Mouse (Mus musculus) spleen, adult 12 weeks (tissue): Measurements from ENCODE around the gene Nr3c2.

Source experiments
- DNase-seq: peaks from one replicate; pipeline ENCODE4 v3.0.0; 2022; ENCODE audit warnings: low spot score

Gene Nr3c2

GRCm38 (mm10) chr8:77056853-77057252, 157.6 kb downstream of the Nr3c2 start:
- DNase-seq = no peak

- no peak for DNase-seq
Measured at GRCm38 (mm10) chr8:77082687-77083086, 183.4 kb downstream of the Nr3c2 start.

- no peak for DNase-seq
Measured at GRCm38 (mm10) chr8:77086036-77086435, 186.8 kb downstream of the Nr3c2 start.

- no peak for DNase-seq
Measured at GRCm38 (mm10) chr8:77096721-77097120, 197.5 kb downstream of the Nr3c2 start.

- DNase-seq = no peak
Measured at GRCm38 (mm10) chr8:77098101-77098500, 198.9 kb downstream of the Nr3c2 start.

DNA sequence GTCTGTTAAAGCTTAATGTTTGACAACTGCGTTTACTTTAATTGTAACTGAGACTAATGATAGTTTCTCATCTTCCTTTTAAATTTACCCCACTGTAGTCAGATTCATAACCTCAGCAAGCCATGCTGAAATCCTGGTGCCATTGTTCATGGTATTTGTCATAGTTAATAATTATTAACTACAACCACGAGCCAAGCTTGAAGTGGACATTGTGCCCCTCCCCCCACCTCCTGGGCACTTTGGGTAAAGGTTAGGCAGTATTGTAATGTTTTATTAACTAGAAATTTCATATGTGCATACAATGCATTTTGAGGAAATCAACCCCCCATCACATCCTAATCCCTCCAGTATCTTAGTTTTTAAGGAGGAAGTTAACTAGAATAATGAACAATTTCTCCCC, 201.1 kb downstream of the Nr3c2 start:
- DNase-seq = no peak

DNA sequence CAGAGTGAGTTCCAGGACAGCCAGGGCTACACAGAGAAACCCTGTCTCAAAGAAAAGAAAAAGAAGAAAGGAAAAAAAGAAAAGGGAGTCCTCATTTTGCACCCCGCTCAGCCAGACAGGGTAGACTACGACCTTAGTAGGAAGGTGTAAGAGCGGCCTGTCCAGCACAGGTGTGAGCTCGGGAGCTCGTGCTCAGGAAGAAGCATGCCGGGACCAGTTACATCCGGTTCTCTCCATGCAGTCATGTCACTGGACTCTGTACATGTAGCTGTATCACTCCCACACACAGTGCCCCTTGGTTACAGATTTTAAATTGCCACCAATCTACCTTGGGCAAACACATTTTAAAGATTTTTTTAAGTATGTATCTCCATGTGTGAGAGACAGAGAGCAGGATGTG, 203.6 kb downstream of the Nr3c2 start:
- DNase-seq = no peak

DNA sequence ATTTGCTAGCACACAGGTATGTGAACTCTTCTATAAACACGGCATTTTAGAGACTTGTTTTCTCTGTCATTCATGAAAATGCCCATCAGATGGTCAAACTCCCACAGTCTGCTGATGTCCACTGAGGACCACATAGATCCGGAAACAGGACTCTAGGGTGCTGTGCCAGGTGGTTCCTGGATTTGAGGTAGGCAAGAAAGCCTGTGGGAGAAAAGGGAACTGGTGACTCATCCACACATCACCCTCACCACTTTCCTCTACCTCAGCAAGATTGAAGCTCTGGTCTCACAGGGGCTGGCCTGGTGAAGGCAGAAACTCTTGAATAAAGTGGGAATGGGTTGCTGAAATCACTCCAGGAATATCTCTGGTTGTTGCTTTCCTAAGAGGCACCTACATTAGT, 213.5 kb downstream of the Nr3c2 start:
- no peak for DNase-seq

DNA sequence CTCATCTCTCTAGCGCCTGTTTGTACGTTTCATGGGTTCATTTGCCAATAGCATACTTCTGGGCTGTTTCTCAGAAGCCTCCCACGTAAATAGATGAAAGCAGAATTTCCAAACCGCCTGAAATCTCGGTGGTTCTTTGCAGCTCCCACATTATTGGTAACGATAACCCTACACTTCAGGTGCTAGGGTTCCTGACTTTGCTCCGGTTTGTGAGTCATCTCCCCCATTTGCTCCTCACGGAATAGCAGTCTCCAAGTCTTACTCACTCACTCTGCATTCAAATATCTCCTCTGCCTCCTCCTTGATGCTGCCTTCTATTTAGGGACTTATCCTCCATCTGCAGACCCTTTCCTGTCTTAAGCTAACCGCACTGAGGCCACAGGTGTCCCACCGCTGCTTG, 215.5 kb downstream of the Nr3c2 start:
- no peak for DNase-seq

DNA sequence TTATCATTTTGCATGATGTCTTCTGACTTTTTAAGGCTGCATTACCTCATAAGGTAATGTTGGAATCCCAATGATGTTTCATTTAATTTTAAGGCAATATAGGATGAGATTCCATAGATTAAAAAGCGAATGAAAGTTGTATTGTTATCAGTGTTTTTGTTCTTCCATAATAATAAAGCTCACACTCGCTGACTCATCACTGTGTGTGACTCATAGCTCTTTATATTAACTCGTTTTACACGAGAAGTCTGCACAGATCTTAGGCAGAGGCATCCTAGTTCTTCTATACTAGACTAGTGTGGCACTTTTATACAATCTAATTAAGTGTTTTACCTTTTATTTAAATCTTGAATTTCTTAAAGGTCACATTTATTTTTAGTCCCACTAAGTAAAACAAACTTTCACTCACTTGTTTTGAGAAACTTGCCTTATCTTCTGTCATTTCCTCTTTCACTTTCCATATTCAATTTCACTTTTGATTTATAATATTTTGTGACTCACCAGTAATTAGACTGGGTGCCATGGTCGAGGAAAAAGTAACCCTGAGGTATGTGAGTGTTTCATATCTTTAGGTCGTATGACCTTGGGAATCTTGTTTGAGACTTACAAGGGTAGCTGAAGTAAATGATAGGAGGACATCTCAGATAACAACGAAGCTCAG, 217.3 kb downstream of the Nr3c2 start:
- DNase-seq = no peak

- no peak for DNase-seq
Measured at GRCm38 (mm10) chr8:77120810-77121570, 221.7 kb downstream of the Nr3c2 start.

DNA sequence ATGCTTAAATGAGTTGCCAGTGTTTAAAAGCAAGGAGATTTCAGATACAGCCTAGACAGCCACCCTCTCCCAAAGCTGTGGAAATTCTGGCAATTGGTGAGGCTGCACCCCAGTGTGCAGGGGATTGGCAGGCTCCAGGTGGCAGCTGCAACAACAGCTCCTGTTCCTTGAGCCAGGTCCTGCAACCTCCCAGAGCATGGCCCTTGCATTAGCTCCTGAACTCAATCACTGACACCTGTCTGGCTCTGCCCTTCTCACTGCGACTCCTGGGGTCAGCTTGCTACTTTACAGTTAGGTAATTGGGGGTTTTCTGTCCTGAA, 222.3 kb downstream of the Nr3c2 start:
- DNase-seq = no peak

DNA sequence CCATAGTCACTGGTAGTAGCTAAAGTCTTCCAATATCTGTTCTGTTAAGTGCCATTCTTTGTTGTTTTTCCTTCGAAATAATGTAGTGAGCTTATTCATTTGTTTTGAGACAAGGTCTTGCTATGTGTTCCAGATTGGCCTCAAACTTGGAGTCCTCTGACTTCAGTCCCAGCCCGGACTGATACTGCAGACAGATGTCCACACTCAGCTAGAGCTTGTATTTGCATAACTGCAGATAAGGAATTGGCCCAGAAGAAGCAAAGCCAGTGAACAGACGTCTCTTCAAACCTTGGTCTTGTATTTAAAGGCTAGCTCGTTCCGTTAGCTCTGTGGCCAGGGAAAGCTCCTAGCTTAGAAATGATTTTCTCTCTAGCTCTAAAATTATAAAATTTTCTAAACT, 223.1 kb downstream of the Nr3c2 start:
- no peak for DNase-seq

- DNase-seq = no peak
Measured at GRCm38 (mm10) chr8:77125777-77126176, 226.5 kb downstream of the Nr3c2 start.

DNA sequence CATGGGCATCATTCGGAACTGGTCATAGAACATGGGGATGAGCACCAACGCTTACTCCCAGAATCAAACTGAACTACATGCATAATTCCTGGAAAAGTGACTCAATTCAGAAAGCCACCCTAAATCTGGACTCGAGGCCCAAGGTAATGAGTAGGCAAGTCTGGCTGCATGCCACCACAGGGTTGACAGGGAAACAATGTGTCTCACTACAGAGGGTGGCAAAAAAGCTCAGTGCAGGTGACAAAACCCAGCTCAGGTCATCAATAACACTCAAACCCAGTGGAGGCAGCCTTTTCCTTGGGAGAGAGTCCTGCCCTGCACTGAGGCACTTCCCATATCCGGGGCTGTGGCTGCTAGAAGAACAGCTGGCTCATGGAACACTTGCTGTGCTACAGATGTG, 228.8 kb downstream of the Nr3c2 start:
- DNase-seq = no peak

DNA sequence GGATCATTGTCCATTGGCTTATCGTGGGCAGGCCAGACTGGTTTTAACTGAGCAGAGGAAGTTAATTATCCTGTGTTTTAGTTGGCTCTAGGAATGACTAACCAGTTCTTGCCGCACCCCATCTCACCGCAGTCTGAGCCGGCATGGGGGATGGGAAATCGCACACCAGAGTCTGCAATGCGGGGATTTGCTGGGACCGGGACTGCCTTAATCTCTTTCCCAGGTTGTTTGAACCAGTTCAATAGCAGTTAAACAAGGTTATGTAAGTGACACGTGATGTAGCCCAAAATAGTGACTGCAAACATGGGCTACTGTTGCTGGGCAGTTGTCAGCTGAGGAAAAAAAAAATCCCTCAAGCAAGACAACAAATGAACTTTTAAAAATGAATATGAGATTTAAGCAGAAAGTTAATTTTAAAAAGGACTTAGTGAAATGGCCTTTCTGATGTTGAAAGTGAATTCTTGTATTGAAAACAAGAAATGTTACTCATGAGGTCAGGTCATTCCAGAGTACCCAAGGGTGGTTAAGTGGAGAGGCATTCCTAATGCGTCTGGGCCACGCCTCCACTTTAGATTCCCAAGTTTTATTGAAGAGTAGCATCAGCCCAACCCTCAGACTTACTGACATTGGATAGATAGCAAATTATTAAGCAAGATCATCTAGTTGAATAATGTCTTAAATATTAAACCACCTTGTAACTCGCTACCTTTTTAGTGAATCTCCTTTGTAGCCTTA, 233.8 kb downstream of the Nr3c2 start:
- DNase-seq = no peak

GRCm38 (mm10) chr8:77133797-77134385, 234.6 kb downstream of the Nr3c2 start:
- no peak for DNase-seq

DNA sequence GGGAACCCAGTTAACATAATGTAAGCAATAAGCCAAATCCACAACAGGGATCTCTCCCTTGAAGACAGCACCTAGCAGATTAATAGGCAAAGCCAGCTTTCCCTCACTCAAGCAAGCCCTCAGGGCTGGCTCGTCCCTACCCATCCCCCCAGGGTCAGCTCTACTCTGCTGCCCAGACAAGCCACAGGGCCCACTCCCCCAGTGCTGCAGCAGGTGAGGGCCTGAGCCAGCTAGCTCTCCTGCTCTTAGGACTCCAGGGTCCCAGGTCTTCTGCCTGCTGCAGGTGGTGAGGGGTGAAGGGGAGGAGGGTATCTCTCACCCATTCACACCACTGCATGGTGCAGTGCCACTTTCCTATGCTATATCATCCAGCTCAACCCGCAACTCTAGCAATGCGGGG, 246.0 kb downstream of the Nr3c2 start:
- DNase-seq = no peak

DNA sequence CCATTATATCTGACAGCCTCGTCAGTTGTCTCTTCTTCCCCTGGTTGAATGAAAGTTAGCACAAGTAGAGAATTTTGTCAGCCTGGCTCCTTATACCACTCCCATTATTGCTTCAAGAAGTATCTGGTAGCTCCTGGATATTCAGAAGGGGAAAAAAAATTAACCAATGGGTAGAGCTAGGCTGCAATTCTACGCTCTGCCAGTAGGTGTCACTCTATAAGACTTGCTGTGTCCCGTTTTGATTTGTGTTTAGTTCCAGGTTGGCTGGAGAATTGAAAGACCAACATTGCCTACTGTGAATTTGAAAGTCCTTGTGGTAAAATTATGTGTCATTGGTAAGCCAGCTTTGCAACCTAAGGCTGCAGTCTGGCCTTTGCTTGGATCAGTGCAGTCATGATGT, 255.3 kb downstream of the Nr3c2 start:
- no peak for DNase-seq

DNA sequence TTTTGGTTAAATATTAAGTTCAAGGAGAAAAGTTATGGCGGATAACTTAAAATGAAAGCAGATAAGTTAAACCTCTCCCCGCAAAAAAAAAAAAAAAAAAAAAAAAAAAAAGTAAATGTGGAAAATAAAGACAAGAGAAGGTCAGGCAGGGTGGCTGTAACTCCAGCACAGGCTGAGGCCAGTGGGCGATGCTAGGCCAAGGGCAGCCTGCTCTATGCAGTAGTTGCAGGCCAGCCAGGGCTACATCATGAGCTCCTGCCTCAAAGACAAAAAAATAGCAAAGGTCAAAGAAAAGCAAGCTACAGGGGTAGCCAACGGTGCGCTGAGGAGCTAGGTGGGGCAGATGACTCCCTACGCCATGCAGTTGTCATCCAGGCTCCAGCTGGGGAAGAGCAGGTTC, 270.1 kb downstream of the Nr3c2 start:
- no peak for DNase-seq

GRCm38 (mm10) chr8:77169757-77170438, 270.7 kb downstream of the Nr3c2 start:
- no peak for DNase-seq

DNA sequence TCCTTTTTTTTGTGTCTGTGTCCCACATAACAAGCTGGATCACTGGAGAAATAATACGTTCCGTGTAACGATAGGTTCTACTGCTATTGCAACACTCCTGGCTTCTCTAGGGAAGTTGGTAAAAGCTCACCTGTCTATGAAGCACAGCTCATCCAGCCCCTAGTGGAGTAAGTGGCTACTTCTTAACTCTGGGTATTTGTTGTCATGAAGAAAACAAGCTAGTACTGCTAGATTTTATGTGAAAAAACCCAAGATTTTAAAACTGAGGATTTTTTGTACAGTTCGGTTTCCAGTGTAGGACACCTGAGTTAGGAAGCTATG, 271.2 kb downstream of the Nr3c2 start:
- no peak for DNase-seq
